ENCODE assay signal across 8 mouse cellular contexts in the genomic region with DNA sequence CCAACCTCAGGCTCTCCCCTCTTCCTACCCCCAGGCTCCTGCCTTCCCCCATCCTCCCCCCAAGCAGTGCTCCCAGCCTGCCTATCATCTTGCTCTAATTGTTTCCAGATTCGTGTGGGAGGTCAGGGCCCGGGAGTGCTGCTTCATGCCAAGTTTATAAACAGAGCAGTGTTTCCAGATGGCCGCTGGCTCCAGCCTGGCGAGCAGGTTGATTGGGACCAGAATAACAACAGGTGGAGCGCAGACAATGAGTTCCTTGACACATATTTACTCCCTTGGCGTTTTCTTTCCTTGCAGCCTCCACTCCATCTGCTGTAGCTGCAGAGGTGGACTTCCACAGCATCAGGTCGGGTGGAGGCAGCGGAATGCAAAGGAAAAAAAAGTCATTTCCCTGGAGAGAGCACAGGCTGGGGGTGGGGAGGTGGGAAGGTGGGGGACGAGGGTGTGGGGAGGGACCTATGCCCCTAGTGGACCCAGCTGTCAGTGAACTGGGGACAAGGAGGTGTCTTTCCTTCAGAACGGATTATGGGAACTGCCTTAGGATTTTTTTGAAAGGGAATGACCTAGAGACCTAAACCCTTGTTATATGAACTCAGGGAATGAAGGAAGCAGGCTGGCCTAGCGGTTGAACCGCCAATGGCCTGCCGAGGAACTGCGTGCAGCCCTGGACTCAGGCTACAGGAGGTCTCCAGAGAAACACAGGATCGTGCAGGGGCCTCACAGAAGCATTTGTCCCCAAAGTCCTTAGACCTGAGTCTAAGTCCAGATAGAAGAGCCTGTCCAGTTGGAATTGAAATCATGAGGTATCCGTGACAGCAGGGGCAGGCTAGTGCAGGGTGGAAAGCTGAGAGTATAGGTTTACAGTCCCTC.
A peak's percentile ranks its signal among the peaks of the same experiment; 100 is the strongest.
DNase-seq lines count a peak whose midpoint lies in the region; ATAC-seq and TF ChIP-seq lines count a peak whose summit lies in the region.

No protein-coding gene starts in this region.

- DNase-seq in ZHBTc4 (ENCODE audit: low read depth, low spot score): peak; percentile 38
- DNase-seq in embryo, embryonic 9.5 days (ENCODE audit: extremely low spot score): peak; percentile 86
- peak; percentile 59 to 60 for DNase-seq in gastrocnemius, postnatal 36 days
- peak; percentile 74 for DNase-seq in intestine, embryonic 14.5 days (ENCODE audit: low spot score)
- peak; percentile 22 to 54 for DNase-seq in left cerebral cortex, adult 2 months (ENCODE audit: extremely low spot score in 1 of 2, low spot score in 2 of 2)
- DNase-seq in midbrain, embryonic 11.5 days (ENCODE audit: low spot score, missing footprints): peak; percentile 95

- peak overlapping the region; percentile 35 for H3K4me2 ChIP-seq in intestine, embryonic 14.5 days (ENCODE audit: low read length)
- H3K4me2 ChIP-seq in midbrain, embryonic 11.5 days: peak overlapping the region; percentile 23
- peak overlapping the region; percentile 40 for H3K4me2 ChIP-seq in stomach, embryonic 15.5 days

- ATAC-seq in intestine, embryonic 14.5 days (replicated peaks; ENCODE audit: low FRiP score, low TSS enrichment, low read depth): peak; percentile 85
- peak; percentile 78 for ATAC-seq in midbrain, embryonic 11.5 days (ENCODE audit: low FRiP score)
- ATAC-seq in stomach, embryonic 15.5 days (ENCODE audit: insufficient read depth, low FRiP score, low read depth): peak; percentile 84
- no peak for ATAC-seq in erythroid progenitor cell, adult 5-6 weeks (replicated peaks; ENCODE audit: low FRiP score, poor library complexity, severe bottlenecking)

- H3K36me3 ChIP-seq in intestine, embryonic 14.5 days (ENCODE audit: control insufficient read depth, insufficient read depth, low read length): no peaks in the 10 kb centered on the region
- H3K36me3 ChIP-seq in midbrain, embryonic 11.5 days (ENCODE audit: control insufficient read depth, insufficient read depth, low read length): no peaks in the 10 kb centered on the region
- no peaks in the 10 kb centered on the region for H3K36me3 ChIP-seq in stomach, embryonic 15.5 days

- no peak for TF ChIP-seq CTCF in left cerebral cortex, adult 2 months (IDR thresholded peaks at IDR 0.05)

- no peaks in the 10 kb centered on the region for H3K27me3 ChIP-seq in intestine, embryonic 14.5 days (replicated peaks; ENCODE audit: control insufficient read depth, insufficient read depth, low read length)
- H3K27me3 ChIP-seq in midbrain, embryonic 11.5 days (ENCODE audit: control insufficient read depth, insufficient read depth, low read length): no peaks in the 10 kb centered on the region
- H3K27me3 ChIP-seq in stomach, embryonic 15.5 days (replicated peaks): no peaks in the 10 kb centered on the region

- peaks cover 22% of the 10 kb centered on the region for H3K4me1 ChIP-seq in intestine, embryonic 14.5 days (replicated peaks; ENCODE audit: control insufficient read depth, insufficient read depth, low read length)
- H3K4me1 ChIP-seq in midbrain, embryonic 11.5 days (ENCODE audit: control insufficient read depth, insufficient read depth, low read length): peaks cover 23% of the 10 kb centered on the region
- peaks cover 14% of the 10 kb centered on the region for H3K4me1 ChIP-seq in stomach, embryonic 15.5 days

- WGBS in intestine, embryonic 14.5 days: 4% methylated on average over 16 of the region's 16 CpGs
- WGBS in midbrain, embryonic 11.5 days: 2% methylated on average over 16 of the region's 16 CpGs
- WGBS in stomach, embryonic 15.5 days: 5% methylated on average over 16 of the region's 16 CpGs

- H3K9me3 ChIP-seq in intestine, embryonic 14.5 days (ENCODE audit: control insufficient read depth, low read length): no peaks in the 10 kb centered on the region
- H3K9me3 ChIP-seq in midbrain, embryonic 11.5 days (ENCODE audit: control insufficient read depth, low read length): no peaks in the 10 kb centered on the region
- no peaks in the 10 kb centered on the region for H3K9me3 ChIP-seq in stomach, embryonic 15.5 days

- intact Hi-C loops in gastrocnemius, postnatal 36 days (cut with DNase I): no loop called here
- intact Hi-C loops in left cerebral cortex, adult 2 months (cut with DNase I): no loop called here

- no peak overlapping the region for H3K9ac ChIP-seq in intestine, embryonic 14.5 days (ENCODE audit: low read length)
- H3K9ac ChIP-seq in midbrain, embryonic 11.5 days (ENCODE audit: low read length): peak overlapping the region; percentile 24
- H3K9ac ChIP-seq in stomach, embryonic 15.5 days: no peak overlapping the region

- peak overlapping the region; percentile 76 for H3K27ac ChIP-seq in intestine, embryonic 14.5 days (ENCODE audit: low read depth)
- no peak overlapping the region for H3K27ac ChIP-seq in left cerebral cortex, adult 2 months
- peak overlapping the region; percentile 30; the same call in 1 of the 2 replicates for H3K27ac ChIP-seq in midbrain, embryonic 11.5 days (ENCODE audit: low read depth, low read length)
- H3K27ac ChIP-seq in stomach, embryonic 15.5 days: no peak overlapping the region

- no peak overlapping the region for H3K4me3 ChIP-seq in intestine, embryonic 14.5 days (ENCODE audit: low read depth, low read length)
- no peak overlapping the region for H3K4me3 ChIP-seq in left cerebral cortex, adult 2 months
- no peak overlapping the region for H3K4me3 ChIP-seq in midbrain, embryonic 11.5 days (ENCODE audit: low read depth, low read length)
- H3K4me3 ChIP-seq in stomach, embryonic 15.5 days (replicated peaks): no peak overlapping the region

Comparison
In these comparisons a context has a peak if more than half of its experiments do, and no peak if none do; other contexts are left out.
1. DNase-seq: peak in every context shown above with its lines; median percentile 95 in midbrain, embryonic 11.5 days; 86 in embryo, embryonic 9.5 days; 74 in intestine, embryonic 14.5 days; 60 in gastrocnemius, postnatal 36 days; 38 in ZHBTc4; 38 in left cerebral cortex, adult 2 months.
2. H3K27ac ChIP-seq: peak in intestine, embryonic 14.5 days (single experiment) and midbrain, embryonic 11.5 days (single experiment); none in left cerebral cortex, adult 2 months (single experiment) and stomach, embryonic 15.5 days (single experiment).
3. Peak in every context shown above with its lines, with median percentiles within 50 percentile points of each other: H3K4me2 ChIP-seq.